Mouse (Mus musculus) spleen, postnatal 10 days (tissue): ENCODE results near the gene Dlg1.

Experiments used
- DNase-seq, 2 experiments: peaks; one replicate each; pipeline ENCODE4 v3.0.0; 2021 to 2022; ENCODE audit warnings: low spot score in 2 of 2

The Dlg1 gene

DNA sequence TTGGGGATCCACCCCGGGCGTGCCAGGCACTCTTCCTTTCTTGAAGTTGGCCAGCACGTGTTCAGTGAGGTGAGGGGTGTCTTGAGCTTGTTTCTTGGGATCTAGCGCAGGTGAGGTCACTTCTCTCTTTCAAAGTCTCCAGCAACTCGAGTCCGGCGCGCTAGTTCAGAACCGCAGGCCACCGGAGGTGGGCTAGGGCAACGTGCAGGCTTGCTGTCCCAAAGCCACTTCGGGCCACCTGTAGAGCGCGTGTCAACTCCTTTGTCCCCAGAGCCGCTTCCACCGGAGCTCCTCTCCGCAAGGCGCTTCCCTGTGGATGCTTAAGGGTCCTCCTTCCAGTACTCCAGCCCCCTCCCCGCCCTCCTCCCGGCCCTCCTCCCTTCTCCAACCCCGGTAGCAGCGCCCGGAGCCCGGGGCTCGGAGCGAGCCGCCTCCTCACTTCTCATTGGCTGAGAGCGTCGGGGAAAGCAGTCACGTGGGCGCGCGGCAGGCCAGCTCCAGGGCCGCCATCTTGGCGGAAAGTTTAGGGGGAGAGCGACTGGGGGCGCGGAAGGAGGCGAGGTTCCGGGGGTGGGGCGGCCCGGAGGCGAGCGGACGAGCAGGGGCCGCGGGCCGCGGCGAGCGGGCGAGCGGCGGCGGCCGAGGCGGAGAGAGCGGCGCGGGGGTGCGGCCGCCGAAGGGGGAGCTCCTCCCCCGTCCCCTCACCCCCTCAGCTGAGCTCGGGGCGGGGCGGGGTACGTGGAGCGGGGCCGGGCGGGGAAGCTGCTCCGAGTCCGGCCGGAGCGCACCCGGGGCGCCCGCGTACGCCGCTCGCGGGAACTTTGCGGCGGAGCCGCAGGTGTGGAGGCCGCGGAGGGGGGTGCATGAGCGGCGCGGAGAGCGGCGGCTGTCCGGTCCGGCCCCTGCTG lies at the start of gene Dlg1:
Dlg1 (plus strand) TSS at position 65 of the 908 bp plus-strand sequence.
- DNase-seq = peak; percentile 83 to 90

DNA sequence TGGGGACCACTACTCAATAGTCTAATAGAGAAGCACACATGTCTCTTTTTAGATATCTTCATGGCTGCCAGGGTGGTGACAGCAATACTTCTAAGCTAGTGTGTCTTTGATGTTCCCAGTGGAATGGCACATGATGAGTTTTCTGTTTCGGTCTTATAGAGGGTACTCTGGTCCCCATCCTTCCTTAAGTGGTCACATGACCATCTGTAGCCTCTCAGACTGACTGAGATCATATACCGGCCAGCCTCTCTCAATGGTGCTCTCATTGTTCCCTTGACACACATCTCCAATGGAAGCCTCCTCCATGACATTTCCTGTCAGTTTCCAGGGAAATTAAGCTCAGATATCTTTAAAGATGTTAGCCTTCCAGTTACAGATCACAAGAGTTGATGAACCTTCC lies 46.9 kb upstream of the Dlg1 start:
- DNase-seq = no peak

DNA sequence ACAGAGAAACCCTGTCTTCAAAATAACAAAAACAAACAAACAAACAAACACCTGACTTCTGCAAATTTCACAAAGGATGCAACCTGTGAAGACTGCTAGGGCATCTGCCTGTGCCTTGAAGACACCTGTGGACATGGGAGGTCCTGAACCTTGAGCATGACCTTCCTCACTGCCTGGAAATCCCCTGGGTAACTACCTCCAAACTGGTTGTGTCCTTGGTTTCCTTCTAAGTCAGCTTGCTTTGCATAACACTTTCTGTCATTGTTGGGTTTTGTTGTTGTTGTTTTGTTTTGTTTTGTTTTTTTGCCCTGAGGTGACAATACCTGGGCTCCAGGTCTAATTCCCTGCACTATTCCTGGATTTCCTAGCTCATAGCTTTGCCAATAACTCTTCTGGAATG lies 46.1 kb upstream of the Dlg1 start:
- DNase-seq = no peak

DNA sequence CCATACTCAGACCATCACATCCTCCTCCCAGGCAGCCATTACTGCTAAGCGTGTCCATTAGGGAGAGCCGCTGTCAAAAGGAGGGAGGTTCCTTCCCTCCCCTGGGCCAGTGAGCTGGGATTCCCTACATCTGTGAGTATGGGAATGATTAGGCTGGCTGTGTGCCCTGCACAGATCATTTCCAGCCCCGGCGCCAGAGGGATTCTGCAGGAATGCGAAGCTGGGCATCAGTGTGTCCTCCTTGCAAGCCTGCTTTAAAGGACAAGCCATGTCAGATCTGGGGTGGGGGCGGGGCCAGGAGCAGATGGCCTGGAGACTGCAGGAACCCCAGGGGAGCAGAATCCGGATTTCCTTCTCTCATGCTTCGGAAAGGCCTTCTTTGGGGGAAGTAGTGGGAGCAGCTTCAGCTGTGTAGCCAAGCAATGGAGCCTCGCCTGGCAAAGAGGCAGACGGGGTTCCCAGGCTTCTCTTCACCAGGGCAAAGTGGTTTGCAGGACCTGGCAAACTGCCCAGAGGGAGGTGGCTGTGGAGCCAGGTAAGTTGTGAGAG lies 45.3 kb upstream of the Dlg1 start:
- no peak for DNase-seq

DNA sequence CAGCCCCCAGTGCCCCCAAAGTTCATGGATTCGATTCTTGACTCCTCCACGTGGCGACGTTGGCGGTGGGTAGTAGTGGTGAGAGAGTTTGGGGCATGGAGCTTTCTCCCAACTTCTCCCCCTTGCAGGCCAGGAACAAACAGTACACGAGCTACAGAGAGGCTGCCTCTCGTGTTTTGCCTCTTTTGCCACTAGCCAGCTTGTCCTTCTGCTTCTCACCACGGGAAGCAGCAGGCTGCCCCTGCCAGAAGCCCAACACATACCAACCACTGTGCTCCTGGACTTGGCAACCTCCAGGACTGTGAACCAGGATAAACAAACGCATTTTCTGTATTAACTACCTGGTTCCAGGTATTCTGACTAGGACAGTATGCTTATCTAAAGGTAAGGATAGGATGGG lies 44.6 kb upstream of the Dlg1 start:
- DNase-seq = no peak

DNA sequence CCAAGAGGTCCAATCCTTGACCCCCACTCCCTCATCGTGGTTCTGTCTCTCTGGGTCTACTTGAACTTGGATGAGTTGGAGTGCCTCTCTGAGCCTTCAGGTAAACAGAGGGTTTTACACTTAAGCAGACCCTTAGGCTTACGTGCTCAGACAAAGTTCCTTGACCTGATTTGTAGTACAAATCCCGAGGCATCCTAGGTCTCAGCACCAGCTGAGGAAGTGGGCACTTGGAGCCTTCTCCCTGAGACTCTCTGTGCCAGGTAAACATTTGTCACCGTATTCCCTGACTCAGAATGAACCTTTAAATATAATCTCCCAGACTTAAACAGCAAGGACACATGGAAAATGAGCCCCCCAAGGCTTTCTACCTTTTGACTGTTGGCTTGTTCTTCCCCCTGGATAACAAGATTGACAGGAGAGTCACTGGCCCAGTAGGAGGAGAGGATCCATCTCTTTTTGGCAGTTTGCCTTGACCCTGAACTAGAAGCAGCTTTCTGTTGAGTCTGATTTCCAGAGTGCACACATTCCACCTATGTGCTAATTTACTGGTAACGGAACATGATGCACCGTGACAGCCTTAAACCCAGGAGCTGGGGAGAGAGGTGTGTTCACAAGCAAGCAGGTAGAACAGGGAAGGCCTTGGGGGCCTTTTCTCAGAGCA lies 43.4 kb upstream of the Dlg1 start:
- DNase-seq = no peak

DNA sequence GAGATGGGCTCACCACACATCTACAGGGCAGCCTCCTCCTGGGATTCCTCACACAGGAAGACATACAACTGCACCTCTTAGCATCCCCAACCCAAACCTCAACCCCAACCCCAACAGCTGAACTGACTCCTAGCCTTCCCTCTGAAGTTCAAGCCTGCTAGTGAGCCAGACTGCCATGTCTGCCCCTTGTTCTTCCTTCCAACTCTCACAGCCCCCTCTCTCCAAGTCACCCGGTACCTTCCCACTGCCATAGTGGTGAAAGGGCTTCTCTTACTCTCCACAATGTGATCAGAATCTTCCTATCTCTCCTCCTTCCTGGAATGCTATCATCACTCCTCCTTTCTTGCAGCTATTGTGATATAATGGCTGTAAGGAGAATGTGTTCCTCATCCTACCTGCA lies 40.9 kb upstream of the Dlg1 start:
- DNase-seq = no peak

DNA sequence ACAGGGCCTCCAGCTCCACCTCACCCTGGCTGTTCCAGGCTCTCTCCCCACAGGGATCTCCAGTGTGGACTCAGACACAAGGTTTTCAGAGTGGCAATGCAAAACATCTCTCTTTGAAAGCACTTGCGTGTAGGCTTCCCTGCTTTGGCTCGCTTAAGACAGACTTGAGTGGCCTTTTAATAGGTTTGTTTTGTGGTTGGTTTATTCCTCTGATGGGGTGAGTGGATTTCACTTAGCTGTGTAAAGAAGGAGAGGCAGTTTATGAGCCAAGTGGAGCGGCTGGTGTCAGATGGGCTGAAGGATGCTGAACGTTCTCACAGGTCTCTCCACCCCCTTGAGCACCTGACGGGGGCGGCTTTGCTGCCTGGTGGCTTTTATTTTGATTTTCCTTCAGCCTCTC lies 40.1 kb upstream of the Dlg1 start:
- DNase-seq = no peak

DNA sequence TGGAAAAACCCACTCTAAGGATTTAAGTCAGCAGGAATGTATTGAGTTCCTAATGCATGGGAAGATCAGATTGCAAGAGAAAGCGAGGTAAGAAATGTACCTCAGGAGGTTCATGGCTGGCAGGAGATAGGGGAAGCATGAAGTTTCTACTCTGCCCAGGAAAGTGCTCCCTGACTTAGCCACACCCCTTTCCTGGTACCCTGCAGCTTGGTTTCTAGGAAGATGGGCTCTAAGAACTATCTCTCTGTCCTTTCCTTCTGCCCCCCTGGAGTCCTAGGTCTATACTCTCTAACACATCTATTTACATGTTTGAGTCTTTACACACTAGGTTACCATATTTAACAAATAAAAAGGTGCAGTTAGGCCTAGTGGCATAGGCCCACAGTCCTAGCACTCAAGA lies 38.5 kb upstream of the Dlg1 start:
- DNase-seq = no peak

DNA sequence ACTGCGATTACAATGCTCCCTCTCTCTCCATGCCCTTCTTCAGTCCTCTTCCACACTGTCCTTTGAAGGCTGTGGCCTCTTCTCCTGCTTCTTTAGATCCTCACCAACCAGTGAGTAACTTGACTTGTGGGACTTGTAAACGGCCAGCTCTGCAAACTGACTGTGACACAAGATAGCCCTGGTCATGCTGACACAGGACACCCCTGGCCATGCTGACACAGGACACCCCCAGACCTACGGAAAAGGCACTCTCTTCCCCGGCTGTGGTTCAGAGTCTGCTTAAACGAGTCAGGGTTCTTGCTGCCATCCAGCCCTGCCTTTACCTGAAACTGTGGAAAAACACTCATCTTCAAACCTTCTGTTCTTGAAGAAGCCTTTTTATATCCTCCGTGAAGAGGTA lies 36.9 kb upstream of the Dlg1 start:
- no peak for DNase-seq

DNA sequence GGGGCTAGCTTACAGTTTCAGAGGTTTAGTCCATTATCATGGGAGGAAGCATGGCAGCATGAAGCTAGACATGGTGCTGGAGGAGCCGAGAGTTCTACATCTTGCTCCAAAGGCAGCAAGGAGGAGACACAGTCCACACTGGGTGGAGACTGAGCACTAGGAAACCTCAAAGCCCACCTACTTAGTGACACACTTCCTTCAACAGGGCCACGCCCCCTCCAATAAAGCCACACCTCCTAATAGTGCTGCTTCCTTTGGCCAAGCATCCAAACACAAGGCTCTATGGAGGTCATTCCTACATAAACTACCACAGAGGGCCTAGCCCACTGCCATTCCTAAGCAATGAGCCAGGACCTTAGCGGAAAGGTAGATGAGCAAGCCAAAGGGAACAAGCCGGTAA lies 32.9 kb upstream of the Dlg1 start:
- no peak for DNase-seq

DNA sequence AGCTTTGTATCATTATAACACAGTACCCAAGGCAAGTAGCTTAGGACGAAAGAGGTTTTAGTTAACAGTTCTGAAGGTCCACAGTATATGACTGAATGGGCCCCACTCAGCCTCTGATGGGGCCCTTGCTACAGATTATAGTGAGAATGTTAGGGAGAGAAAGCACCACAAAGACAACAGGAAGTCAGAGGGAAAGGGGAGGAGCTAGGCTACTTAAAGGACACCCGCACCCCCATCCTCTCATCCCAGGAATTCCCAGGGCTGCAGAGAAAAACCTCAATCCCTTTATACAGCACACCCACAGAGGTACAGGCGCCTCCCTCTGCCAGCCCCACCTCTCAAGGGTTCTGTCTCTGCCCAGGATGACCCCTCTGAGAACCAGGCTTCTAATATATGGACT lies 32.2 kb upstream of the Dlg1 start:
- DNase-seq = no peak

DNA sequence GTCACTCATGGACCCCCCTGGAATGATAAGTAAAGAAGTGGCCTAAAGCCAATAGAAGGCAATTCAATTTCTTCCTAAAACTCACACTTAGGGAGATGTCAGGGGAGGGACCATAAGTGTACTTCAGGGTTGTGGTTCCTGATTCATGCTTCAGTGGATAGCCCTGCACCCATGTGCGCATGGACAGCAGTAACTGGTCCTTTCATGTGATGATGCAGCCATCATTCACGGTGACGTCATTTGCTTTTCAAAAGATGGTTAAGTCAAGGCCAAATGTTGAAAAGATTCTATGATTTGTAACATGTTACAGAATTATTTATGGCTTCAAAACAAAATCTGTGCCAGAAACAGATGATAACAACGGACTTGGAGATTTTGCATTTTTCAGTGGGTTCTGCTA lies 28.9 kb upstream of the Dlg1 start:
- no peak for DNase-seq

DNA sequence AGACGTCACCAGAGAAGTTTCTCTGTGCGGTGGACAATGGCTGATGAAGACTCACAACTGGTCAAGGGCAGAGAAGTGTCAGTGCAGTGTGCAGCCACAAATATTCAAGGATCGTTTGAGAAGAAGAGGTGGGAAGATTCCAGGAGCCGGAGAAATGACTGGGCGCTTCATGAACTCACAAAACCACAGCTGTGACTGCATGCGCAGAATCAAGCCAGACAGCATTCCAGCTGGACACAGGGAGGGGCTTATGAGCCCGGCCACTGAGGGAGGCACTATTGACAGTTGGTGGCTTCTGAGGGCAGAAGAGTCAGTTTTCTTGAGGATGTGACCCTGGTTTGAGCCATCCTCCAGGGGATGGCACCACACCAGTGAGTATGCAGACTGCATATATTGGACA lies 24.9 kb upstream of the Dlg1 start:
- DNase-seq = no peak

DNA sequence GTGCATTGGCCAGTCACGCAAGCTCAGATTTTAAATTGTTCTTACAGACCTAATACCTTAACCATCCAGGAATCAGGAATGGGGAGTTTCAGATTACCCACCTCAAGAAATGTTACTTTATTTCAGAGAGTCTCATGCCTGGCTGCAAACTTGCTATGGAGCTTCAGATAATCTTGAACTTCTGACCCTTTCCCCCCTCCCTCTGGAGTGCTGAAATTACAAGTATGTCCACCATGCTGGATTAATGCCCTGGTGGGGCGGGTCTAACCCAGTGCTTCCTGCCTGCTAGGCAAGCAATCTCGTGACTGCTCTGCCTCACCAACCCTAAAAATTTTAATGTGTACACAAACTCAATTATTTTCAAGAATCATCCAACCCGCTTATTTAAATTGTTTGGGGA lies 23.3 kb upstream of the Dlg1 start:
- DNase-seq = no peak

DNA sequence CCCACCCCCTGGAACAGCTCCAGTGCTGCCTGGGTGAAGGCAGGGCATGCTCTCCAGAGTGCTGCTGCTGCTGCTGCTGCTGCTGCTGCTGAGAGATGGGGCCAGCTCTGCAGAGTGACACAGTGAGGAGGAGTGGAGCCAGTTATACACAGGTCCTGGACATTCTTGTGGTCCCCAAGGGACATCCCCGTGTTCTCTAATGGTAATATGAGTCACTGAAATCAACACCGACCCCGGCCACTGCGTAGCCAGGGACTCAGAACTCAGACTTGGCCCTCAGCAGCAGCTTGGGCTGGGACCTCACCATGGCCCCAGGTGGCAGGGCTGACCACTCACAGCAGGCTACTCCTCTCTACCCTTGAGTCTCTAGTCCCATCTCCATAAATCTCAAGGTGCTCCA lies 21.5 kb upstream of the Dlg1 start:
- DNase-seq = no peak

DNA sequence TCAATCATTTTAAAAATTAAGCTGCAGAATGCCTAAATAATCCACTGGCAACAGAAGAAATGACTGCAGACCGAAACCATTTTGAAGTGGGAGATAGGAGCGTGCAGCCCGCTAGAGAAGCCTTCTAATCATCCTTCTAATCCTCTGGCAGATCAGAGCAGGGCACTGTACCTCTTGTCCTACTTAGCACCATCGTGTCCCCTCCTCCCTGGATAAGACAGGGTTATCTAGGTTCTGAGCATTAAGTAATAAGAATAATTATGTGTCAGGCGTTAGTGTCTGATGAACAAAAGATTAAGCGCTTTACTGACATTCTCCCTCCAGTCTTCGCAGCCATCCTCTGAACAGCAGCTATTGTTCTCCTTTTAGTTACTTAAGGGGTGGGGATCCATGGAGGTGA lies 16.0 kb upstream of the Dlg1 start:
- no peak for DNase-seq

DNA sequence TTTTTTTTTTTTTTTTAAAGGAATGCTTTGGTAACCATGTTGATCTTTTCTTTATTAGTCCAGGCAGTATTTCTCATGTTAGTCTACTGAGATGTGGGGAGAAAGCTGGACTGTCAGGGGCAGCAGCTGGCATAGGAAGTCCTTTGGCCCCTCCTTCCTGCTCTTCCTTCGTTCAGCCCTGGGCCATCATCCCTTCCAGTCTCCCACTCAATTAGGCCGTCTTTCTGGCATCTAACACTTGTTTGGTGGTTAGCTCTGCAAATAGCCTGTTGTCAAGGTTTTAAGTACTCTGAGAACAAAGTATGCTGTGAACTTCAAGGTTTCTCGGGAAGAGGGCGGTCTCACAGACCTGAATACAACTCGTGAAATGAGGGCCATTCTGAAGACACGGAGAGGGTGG lies 12.5 kb upstream of the Dlg1 start:
- DNase-seq = no peak

DNA sequence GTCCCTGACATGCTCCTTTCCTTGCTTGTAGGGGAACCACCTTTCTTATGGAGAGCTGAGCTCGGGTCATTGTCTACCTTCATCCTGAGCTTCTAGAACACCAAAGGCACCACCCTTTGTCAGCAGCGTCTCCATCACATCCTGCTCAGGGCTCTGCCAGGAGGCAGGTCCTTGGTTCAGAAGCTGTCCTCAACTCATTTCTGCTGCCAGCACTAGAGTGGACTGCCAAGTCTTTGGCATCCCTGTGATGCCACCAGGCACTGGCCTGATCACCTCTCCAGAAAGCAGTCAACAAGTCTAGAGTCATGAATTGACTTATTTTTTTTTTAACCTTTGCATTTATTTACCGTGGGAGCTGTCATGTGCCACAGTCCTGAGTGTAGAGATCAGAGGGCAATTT lies 11.7 kb upstream of the Dlg1 start:
- no peak for DNase-seq

DNA sequence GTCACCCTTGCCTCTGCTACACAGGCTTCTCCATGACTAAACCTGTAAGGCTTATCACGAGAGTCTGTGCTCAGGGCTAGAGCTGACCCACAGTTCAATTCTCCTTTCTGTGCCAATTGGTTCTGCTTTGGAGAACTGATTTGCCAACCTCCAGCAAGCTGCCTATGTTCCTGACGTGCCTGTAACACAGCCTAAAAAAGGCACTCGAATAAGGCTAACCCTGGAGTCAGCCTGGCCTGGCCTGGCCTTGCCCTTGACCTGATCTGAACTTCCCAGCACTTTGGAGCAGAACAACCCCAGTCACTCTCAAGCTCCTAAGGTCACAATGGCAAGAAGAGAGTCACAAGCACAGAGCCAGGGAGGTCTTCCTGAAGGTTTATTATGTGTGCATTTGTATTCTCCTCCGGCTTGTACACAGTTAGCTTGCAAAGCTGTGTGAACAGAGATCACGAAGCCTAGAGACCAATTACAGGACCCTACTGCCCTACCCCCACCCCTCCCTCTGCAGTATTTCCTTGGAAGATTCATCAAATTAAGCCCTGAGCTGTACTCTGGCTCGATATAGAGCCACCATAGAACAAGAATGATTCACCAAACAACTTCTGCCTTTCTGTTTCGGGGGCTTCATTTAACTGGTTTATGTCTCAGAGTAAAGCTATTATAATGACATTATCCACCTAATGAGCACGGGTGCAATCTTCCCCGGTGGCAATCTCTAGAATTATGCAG lies 11.0 kb upstream of the Dlg1 start:
- DNase-seq = no peak

DNA sequence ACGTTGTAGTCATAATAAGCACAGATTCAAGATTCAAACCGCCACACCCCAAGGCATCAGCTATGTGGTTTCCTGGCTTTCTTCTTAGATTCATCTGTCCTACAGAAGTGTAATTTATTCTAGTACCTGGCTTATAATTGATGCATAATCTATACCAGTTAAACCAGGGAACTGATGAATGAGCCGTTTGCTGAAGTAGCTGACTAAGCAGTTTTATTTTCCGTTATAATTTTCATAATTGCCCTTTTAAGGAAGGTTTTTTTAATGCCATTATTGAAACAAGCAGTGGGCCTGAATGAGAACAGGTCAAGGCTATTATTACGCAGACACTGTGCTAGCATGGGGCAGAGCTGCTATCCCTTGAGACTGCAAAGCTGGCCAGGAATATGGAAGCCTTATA lies 9.6 kb upstream of the Dlg1 start:
- no peak for DNase-seq

DNA sequence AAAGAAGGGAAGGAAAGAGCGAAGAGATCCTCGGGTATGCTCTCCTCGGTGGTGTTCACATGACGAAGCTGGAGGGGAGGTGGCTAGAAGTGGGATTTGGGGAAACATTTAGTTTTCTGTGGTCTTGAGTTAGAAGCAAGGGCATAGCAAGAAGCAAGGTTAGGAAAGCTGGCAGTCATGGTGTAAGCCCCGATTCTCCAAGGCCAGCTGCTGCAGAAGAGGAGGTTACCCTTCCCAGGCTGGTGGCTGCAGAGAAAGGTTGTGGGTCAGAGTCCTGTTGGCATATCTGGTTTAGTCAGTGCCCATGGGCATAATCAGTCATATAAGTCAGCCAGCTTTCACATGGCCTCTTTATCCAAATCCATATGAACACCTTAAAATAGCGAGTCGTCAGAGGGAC lies 9.2 kb upstream of the Dlg1 start:
- no peak for DNase-seq

DNA sequence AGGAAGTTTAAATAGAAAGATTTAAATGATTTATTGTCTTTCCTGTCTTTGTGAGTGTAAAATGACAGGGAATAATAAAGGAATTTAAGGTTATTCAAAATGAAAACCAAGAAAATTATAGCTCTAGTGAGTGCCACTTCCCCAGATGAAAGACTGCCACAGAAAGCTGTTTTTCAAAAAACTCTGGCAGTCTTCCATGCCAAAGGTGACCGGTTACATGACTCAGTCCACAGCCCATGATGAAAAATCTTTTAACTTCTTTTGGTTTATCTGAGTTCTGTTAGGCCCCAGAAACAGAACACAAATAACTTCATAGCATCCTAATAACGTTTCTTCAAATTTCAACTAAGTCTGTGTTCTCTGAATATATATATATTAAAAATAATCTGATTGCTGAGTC lies 7.7 kb upstream of the Dlg1 start:
- DNase-seq = no peak
